Mouse (Mus musculus): ENCODE measurements around the gene Ppp1r9a.

GRCm38 (mm10) chr6:5012794-5013193, 110.1 kb downstream of the Ppp1r9a start:
- TF ChIP-seq EP300 (IDR thresholded peaks at IDR 0.05; ENCODE audit: insufficient read depth, low read depth, low read length) = no peak
- TF ChIP-seq CTCF (IDR thresholded peaks at IDR 0.05) = no peak
- no peak for TF ChIP-seq POLR2A (IDR thresholded peaks at IDR 0.05; ENCODE audit: insufficient read depth, low read depth, low read length)
